Mouse (Mus musculus) spleen, adult 2 months (tissue): Measurements from ENCODE around the gene Prcc.
A peak's percentile ranks its signal among the peaks of the same experiment; 100 is the strongest.

ENCODE experiments used
- CTCF ChIP-seq: fragments of 200-500 bp; IDR thresholded peaks from 2 replicates; pipeline ENCODE4 v1.5.1; 2011; ENCODE audit warnings: mild to moderate bottlenecking, inconsistent platforms; ENCODE audit not compliant: insufficient read depth, insufficient read length, insufficient replicate concordance; ENCODE audit errors: extremely low read depth
- POLR2A ChIP-seq: fragments of 200-500 bp; IDR thresholded peaks from 2 replicates; pipeline ENCODE4 v1.6.1; 2011; ENCODE audit warnings: low read depth, low read length, inconsistent platforms

DNA sequence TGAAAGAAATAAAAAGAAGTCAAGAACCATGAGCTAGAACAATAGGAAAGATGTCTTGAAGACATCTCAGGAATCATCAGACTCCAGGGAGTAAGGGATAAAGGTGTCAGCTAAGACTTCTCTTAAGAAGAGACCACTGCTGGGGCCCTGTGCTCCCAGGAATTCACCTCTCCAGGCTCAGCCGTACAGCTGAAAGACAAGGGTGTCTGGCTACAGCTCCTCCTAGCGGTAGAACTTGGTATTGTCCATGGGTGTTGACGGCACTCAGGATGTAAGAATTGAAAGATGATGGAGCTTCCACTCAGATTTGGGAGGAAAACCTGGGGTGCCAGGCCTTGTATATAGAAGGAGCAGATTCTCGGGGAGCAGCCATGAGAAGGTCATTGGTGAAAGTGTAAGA lies 46.8 kb downstream of the Prcc start:
- TF ChIP-seq CTCF (peak; percentile 73; the same call in 1 of the 2 replicates), POLR2A (no peak)
